Comparison of ENCODE assay signal across 18 mouse cellular contexts in the genomic region with DNA sequence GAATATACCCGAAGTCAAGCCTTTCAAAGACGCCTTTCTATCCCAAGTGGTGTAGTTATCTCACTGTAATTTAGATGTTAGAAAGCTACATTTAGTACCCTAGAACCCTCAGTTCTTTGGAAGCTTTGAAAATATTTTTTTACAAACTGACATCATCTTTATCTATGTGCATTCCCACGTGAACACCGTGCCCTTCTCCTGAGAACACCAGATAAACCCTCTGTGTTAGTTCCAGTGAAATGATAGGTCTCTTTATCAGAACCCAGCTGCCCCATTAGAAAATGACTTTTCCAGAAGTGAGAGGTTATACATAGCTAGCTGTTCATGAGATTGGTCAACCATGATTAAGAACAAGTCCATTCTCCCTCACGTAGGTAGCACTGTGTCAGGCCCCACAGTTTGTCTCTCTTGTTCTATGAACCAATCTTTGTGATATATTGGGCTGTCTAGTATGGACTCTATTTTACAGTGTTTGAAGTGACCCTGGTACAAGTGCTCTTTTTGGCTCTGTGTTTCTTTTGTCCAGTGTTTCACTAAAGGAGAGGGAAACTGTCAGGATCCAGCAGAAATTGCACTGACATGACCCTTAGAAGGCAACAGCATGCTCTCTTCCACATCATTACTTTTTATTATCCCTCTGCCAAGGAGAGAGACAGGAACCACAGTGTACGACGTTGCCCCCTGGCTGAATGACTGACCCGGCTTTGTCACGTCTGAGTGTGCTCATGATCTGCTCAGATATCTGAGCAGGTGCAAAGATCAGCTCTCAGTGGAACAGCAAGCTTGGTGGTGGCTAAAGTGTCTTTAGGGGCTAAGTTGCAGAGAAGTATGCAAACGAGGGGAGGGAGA.
DNase-seq lines count a peak whose midpoint lies in the region; ATAC-seq and TF ChIP-seq lines count a peak whose summit lies in the region.
"Had no signal": no experiment of that assay in that cellular context is flagged by ENCODE, and none has a peak within 500 bp of the region (broad histone marks: within the 10 kb centered on the region; RNA-seq: fewer than 3 reads in every experiment).

No protein-coding gene starts in this region.

- peak; percentile 78 to 81 for DNase-seq in cerebellum, postnatal 10 days
- no peak for DNase-seq in cerebellum, adult 2 months
- peak; percentile 80 for DNase-seq in midbrain, embryonic 11.5 days (ENCODE audit: low spot score, missing footprints)
- DNase-seq in midbrain, embryonic 10.5 days (ENCODE audit: low spot score): no peak
- peak; percentile 56 for DNase-seq in retina, postnatal 1 day
- no peak for DNase-seq in urinary bladder, postnatal 4 days (ENCODE audit: low spot score in 2 of 2)
- DNase-seq in frontal cortex, postnatal 10 days (ENCODE audit: low spot score in 2 of 2): no peak
- DNase-seq: forebrain, postnatal 0 days; gastrocnemius, postnatal 36 days; kidney, adult 11 months; layer of hippocampus, postnatal 36 days; spleen, adult 18-20 months; thymus, adult 18-20 months had no signal

- no peak overlapping the region for H3K4me2 ChIP-seq in midbrain, embryonic 11.5 days
- H3K4me2 ChIP-seq in intestine, embryonic 16.5 days (ENCODE audit: low read depth, low read length): no peak overlapping the region
- H3K4me2 ChIP-seq: embryonic facial prominence, embryonic 15.5 days; limb, embryonic 13.5 days had no signal

- H3K27ac ChIP-seq in cerebellum, adult 2 months (ENCODE audit: insufficient read depth, low read length): no peak overlapping the region
- no peak overlapping the region for H3K27ac ChIP-seq in midbrain, embryonic 11.5 days (ENCODE audit: low read depth, low read length)
- no peak overlapping the region for H3K27ac ChIP-seq in midbrain, embryonic 10.5 days (replicated peaks)
- H3K27ac ChIP-seq in intestine, embryonic 16.5 days (ENCODE audit: low read length): no peak overlapping the region
- H3K27ac ChIP-seq: embryonic facial prominence, embryonic 15.5 days; limb, embryonic 13.5 days; macrophage had no signal

- TF ChIP-seq CTCF in cerebellum, adult 2 months (IDR thresholded peaks at IDR 0.05; ENCODE audit: borderline replicate concordance, insufficient read depth, low read depth, low read length): no peak

- H3K4me3 ChIP-seq in cerebellum, adult 2 months (replicated peaks; ENCODE audit: insufficient read depth, low read depth, low read length): no peak overlapping the region
- H3K4me3 ChIP-seq in midbrain, embryonic 11.5 days (ENCODE audit: low read depth, low read length): no peak overlapping the region
- no peak overlapping the region for H3K4me3 ChIP-seq in midbrain, embryonic 10.5 days
- no peak overlapping the region for H3K4me3 ChIP-seq in intestine, embryonic 16.5 days (ENCODE audit: low read length)
- H3K4me3 ChIP-seq: embryonic facial prominence, embryonic 15.5 days; limb, embryonic 13.5 days; myocyte had no signal

- no peaks in the 10 kb centered on the region for H3K36me3 ChIP-seq in midbrain, embryonic 11.5 days (ENCODE audit: control insufficient read depth, insufficient read depth, low read length)
- no peaks in the 10 kb centered on the region for H3K36me3 ChIP-seq in midbrain, embryonic 10.5 days
- H3K36me3 ChIP-seq in intestine, embryonic 16.5 days (ENCODE audit: control insufficient read depth, insufficient read depth, low read length): no peaks in the 10 kb centered on the region
- H3K36me3 ChIP-seq: embryonic facial prominence, embryonic 15.5 days; limb, embryonic 13.5 days had no signal

- WGBS in cerebellum, adult 2 months: 49% methylated on average over 10 of the region's 10 CpGs
- WGBS in midbrain, embryonic 11.5 days: 83% methylated on average over 10 of the region's 10 CpGs
- 81% methylated on average over 10 of the region's 10 CpGs for WGBS in midbrain, embryonic 10.5 days
- WGBS in intestine, embryonic 16.5 days: 65% methylated on average over 10 of the region's 10 CpGs

- no peak for TF ChIP-seq POLR2A in cerebellum, adult 2 months (IDR thresholded peaks at IDR 0.05; ENCODE audit: borderline replicate concordance, insufficient read depth, low read length)

- peaks cover 19% of the 10 kb centered on the region for H3K4me1 ChIP-seq in cerebellum, adult 2 months (ENCODE audit: control insufficient read depth, insufficient read depth, low read length)
- H3K4me1 ChIP-seq in midbrain, embryonic 11.5 days (ENCODE audit: control insufficient read depth, insufficient read depth, low read length): peaks cover 5% of the 10 kb centered on the region
- peaks cover 15% of the 10 kb centered on the region for H3K4me1 ChIP-seq in midbrain, embryonic 10.5 days
- peaks cover 2% of the 10 kb centered on the region; the same call in 1 of the 2 replicates for H3K4me1 ChIP-seq in intestine, embryonic 16.5 days (ENCODE audit: control insufficient read depth, insufficient read depth, low read length)
- H3K4me1 ChIP-seq: embryonic facial prominence, embryonic 15.5 days had no signal

- ATAC-seq in midbrain, embryonic 11.5 days (ENCODE audit: low FRiP score): no peak
- ATAC-seq in intestine, embryonic 16.5 days: peak; percentile 53
- ATAC-seq: forebrain, postnatal 0 days had no signal

- no peaks in the 10 kb centered on the region for H3K9me3 ChIP-seq in midbrain, embryonic 11.5 days (ENCODE audit: control insufficient read depth, low read length)
- no peaks in the 10 kb centered on the region for H3K9me3 ChIP-seq in midbrain, embryonic 10.5 days (replicated peaks)
- no peaks in the 10 kb centered on the region for H3K9me3 ChIP-seq in intestine, embryonic 16.5 days (ENCODE audit: control insufficient read depth, low read length)
- H3K9me3 ChIP-seq: embryonic facial prominence, embryonic 15.5 days; limb, embryonic 13.5 days had no signal

- H3K27me3 ChIP-seq in cerebellum, adult 2 months (ENCODE audit: control insufficient read depth, insufficient read depth, low read length): no peaks in the 10 kb centered on the region
- no peaks in the 10 kb centered on the region for H3K27me3 ChIP-seq in midbrain, embryonic 11.5 days (ENCODE audit: control insufficient read depth, insufficient read depth, low read length)
- no peaks in the 10 kb centered on the region for H3K27me3 ChIP-seq in midbrain, embryonic 10.5 days (ENCODE audit: low read depth, poor library complexity, severe bottlenecking)
- no peaks in the 10 kb centered on the region for H3K27me3 ChIP-seq in intestine, embryonic 16.5 days (replicated peaks; ENCODE audit: control insufficient read depth, insufficient read depth, low read length)
- H3K27me3 ChIP-seq: embryonic facial prominence, embryonic 15.5 days had no signal

- no peak overlapping the region for H3K9ac ChIP-seq in midbrain, embryonic 11.5 days (ENCODE audit: low read length)
- H3K9ac ChIP-seq in intestine, embryonic 16.5 days (ENCODE audit: low read depth, low read length): no peak overlapping the region
- H3K9ac ChIP-seq: embryonic facial prominence, embryonic 15.5 days; forebrain, postnatal 0 days; limb, embryonic 13.5 days had no signal

Comparison
In these comparisons a context has a peak if more than half of its experiments do, and no peak if none do; other contexts are left out.
1. DNase-seq: peak in cerebellum, postnatal 10 days (2 of 2), midbrain, embryonic 11.5 days (single experiment) and retina, postnatal 1 day (single experiment); none in cerebellum, adult 2 months (0 of 2), midbrain, embryonic 10.5 days (single experiment), urinary bladder, postnatal 4 days (0 of 2) and frontal cortex, postnatal 10 days (0 of 2).